Mouse (Mus musculus) adrenal gland, postnatal 14 days (tissue): ENCODE results near the gene Gm10184. TPM values are rescaled to one million over a fixed set of nuclear protein-coding genes. Genes with fewer than 3 reads are reported as not detected.
"Not testable (repeated sequence)": the region's sequence is repeated elsewhere in the genome, so short reads cannot be mapped to it uniquely, and the experiment has no call there.

Experiments used
- DNase-seq: peaks from one replicate; pipeline ENCODE4 v3.0.0; 2021; ENCODE audit warnings: mixed read lengths
- long read RNA-seq, 2 experiments: library from polyadenylated mRNA; stranded (forward); transcript quantifications; one replicate each; pipeline ENCODE4 v2.0.0; 2021
- total RNA-seq: library from RNA; stranded (reverse); gene quantifications from 2 replicates; pipeline ENCODE4 v1.2.3, GENCODE M21; 2021

Gm10184 gene
- total RNA-seq = 10.6 and 15.8 TPM in 2 replicates
- long read RNA-seq, experiment 1, transcript Gm10184-201 (1 exons, 1,988 nt) = major isoform, 5 of 5 reads
- long read RNA-seq, experiment 1, partial matches to known transcripts = 0 of 5 reads
- long read RNA-seq, experiment 1, other reads (novel, unspliced or antisense) = 0 of 5 reads
- long read RNA-seq, experiment 2, partial matches to known transcripts = 0 of 1 reads
- long read RNA-seq, experiment 2, other reads (novel, unspliced or antisense) = 0 of 1 reads

- no peak for DNase-seq
Measured at GRCm38 (mm10) chr17:89910349-89910748, at the start of gene Gm10184. Gene Gm10184, minus strand, starts transcription at chr17:89910449.

DNA sequence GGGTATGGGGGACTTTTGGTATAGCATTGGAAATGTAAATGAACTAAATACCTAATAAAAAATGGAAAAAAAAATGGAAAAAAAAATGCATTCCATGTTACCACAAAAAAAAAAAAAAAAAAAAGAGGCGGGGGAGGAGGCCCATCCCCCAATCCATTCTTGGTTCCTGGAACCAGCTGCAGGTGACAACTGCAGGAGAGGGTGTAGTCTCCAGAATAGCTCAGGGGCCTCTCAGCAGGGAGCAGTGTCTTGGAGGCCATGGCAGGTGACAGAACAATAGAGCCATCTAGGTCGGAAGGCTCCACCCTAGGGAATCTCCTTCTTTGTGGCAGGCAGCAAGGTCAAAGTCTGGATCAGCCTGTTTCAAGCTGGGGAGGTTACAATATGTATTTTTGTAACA, 23.7 kb upstream of the Gm10184 start:
- DNase-seq = no peak

GRCm38 (mm10) chr17:89907686-89908085, 2.6 kb downstream of the Gm10184 start:
- no peak for DNase-seq

DNA sequence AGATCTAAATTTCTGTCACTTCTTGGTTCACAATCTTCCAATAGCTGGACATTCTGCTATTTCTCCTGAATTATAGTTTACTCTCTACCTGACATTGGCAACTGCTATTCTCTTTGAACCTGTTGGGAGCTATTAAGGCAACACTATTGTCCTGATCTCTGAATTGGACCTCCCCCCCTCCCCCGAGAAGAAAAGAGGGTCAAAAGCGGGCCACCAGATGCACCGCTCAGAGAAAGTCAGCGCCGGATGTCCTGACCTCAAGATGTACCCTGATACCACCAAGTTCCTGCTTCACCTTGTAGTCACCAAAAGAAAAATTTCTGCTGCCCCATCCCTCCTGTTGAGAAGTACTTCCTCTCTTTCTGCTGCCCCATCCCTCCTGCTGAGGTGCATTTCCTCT, 5.5 kb downstream of the Gm10184 start:
- DNase-seq = not testable (repeated sequence)

- no peak for DNase-seq
Measured at GRCm38 (mm10) chr17:89902767-89903166, 7.5 kb downstream of the Gm10184 start.

- no peak for DNase-seq
Measured at GRCm38 (mm10) chr17:89900610-89901009, 9.6 kb downstream of the Gm10184 start.

GRCm38 (mm10) chr17:89899813-89900212, 10.4 kb downstream of the Gm10184 start:
- no peak for DNase-seq

GRCm38 (mm10) chr17:89864996-89865395, 45.3 kb downstream of the Gm10184 start:
- DNase-seq = no peak
